ENCODE assay signal across 8 mouse cellular contexts in genomic region chr11:30222636-30223035, GRCm38 (mm10). TPM values are rescaled to one million over a fixed set of nuclear protein-coding genes. Genes with fewer than 3 reads are reported as not detected.
A peak's percentile ranks its signal among the peaks of the same experiment; 100 is the strongest.
DNase-seq lines count a peak whose midpoint lies in the region; ATAC-seq and TF ChIP-seq lines count a peak whose summit lies in the region.

No protein-coding gene starts in this region.

- no peak overlapping the region for H3K9ac ChIP-seq in embryonic facial prominence, embryonic 12.5 days

- ATAC-seq in cerebellum, adult (ENCODE audit: insufficient number of reproducible peaks, low FRiP score, low TSS enrichment): peak; percentile 74
- ATAC-seq in embryonic facial prominence, embryonic 12.5 days (ENCODE audit: insufficient number of reproducible peaks, insufficient read depth, low FRiP score, low TSS enrichment): 0 out of 2 replicates have a peak, but pooled peaks have one; percentile 41

- no peak overlapping the region for H3K4me3 ChIP-seq in lung, adult 2 months (replicated peaks; ENCODE audit: extremely low read depth, low read depth, low read length)
- H3K4me3 ChIP-seq in embryonic facial prominence, embryonic 12.5 days: no peak overlapping the region

- WGBS in lung, adult 2 months: 31% methylated on average over 2 of the region's 2 CpGs
- 33% methylated on average over 2 of the region's 2 CpGs for WGBS in embryonic facial prominence, embryonic 12.5 days

- no peak overlapping the region for H3K27ac ChIP-seq in embryonic facial prominence, embryonic 12.5 days

- TF ChIP-seq POLR2A in lung, adult 2 months (IDR thresholded peaks at IDR 0.05; ENCODE audit: borderline replicate concordance, extremely low read depth, low read depth, low read length): no peak

- no peak overlapping the region for H3K4me2 ChIP-seq in embryonic facial prominence, embryonic 12.5 days (replicated peaks)

- DNase-seq in cerebellum, adult 9-10 months: no peak
- no peak for DNase-seq in lung, adult 2 months
- no peak for DNase-seq in lung, adult 18-20 months
- peak; percentile 52 for DNase-seq in retina, postnatal 1 day
- DNase-seq in layer of hippocampus, postnatal 14 days (ENCODE audit: low spot score in 2 of 2): no peak
- no peak for DNase-seq in frontal cortex, adult 2 months (ENCODE audit: extremely low spot score in 1 of 2, low spot score in 1 of 2)

- no peaks in the 10 kb centered on the region for H3K9me3 ChIP-seq in embryonic facial prominence, embryonic 12.5 days

- H3K36me3 ChIP-seq in embryonic facial prominence, embryonic 12.5 days: no peaks in the 10 kb centered on the region; the same call in 1 of the 2 replicates

- TF ChIP-seq CTCF in lung, adult 2 months (IDR thresholded peaks at IDR 0.05; ENCODE audit: insufficient read depth, low read length): peak; percentile 64

- H3K27me3 ChIP-seq in embryonic facial prominence, embryonic 12.5 days: no peaks in the 10 kb centered on the region

- peaks cover 21% of the 10 kb centered on the region for H3K4me1 ChIP-seq in lung, adult 2 months (ENCODE audit: control insufficient read depth, insufficient read depth, low read length)
- H3K4me1 ChIP-seq in embryonic facial prominence, embryonic 12.5 days: no peaks in the 10 kb centered on the region

RNA-seq across cellular contexts. Expression of gene Sptbn1, which starts 45.3 kb away (rescaled TPM):
- polyA plus RNA-seq in lung, adult 2 months (2012; rRNA removed): 222 and 294 TPM in 2 replicates
- 82.6 and 83.7 TPM in 2 replicates for polyA plus RNA-seq in embryonic facial prominence, embryonic 12.5 days (2016; fragmentation: Nextera tagmentation; extraction: Ambion mirVana)
- total RNA-seq in layer of hippocampus, postnatal 14 days (2021): 100 to 1,000 TPM; 675 to 713 TPM
- 318 and 342 TPM in 2 replicates for polyA plus RNA-seq in frontal cortex, adult 2 months (2012; rRNA removed)
